In the genomic region with DNA sequence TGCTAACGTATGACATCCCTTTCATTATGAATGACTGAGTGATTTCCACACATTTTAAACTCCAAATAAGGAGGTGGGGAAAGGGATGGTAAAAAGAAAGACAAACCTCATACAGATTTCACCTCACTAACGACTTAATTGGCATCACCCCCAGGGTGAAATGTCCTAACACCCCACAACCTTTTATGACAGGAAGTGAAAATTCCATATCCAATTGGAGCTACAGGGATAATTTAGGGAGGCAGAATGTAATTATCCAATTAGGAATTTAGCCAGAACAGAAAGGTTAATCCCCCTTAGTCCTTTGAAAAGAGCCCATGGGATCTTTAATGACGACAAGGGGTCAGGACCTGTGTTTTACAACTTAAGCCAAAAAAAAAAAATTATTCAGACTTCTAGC, we compare ENCODE assay signal across 10 mouse cellular contexts.
DNase-seq lines count a peak whose midpoint lies in the region; ATAC-seq and TF ChIP-seq lines count a peak whose summit lies in the region.
"Had no signal": no experiment of that assay in that cellular context is flagged by ENCODE, and none has a peak within 500 bp of the region (broad histone marks: within the 10 kb centered on the region; RNA-seq: fewer than 3 reads in every experiment).

No protein-coding gene starts in this region.

- no peak overlapping the region for H3K9ac ChIP-seq in hindbrain, embryonic 15.5 days
- no peak overlapping the region for H3K9ac ChIP-seq in hindbrain, embryonic 12.5 days
- no peak overlapping the region for H3K9ac ChIP-seq in embryonic facial prominence, embryonic 13.5 days
- H3K9ac ChIP-seq in forebrain, postnatal 0 days, result no peak overlapping the region
- no peak overlapping the region for H3K9ac ChIP-seq in midbrain, embryonic 13.5 days (replicated peaks)

- no peaks in the 10 kb centered on the region for H3K36me3 ChIP-seq in hindbrain, embryonic 15.5 days
- no peaks in the 10 kb centered on the region for H3K36me3 ChIP-seq in hindbrain, embryonic 12.5 days
- no peaks in the 10 kb centered on the region for H3K36me3 ChIP-seq in embryonic facial prominence, embryonic 13.5 days
- no peaks in the 10 kb centered on the region for H3K36me3 ChIP-seq in forebrain, postnatal 0 days (ENCODE audit: insufficient read depth)
- H3K36me3 ChIP-seq in midbrain, embryonic 13.5 days, result no peaks in the 10 kb centered on the region

- 0 out of 2 replicates have a peak overlapping the region, but pooled peaks have one; percentile 10 for H3K27ac ChIP-seq in hindbrain, embryonic 15.5 days (replicated peaks)
- H3K27ac ChIP-seq in hindbrain, embryonic 12.5 days, result no peak overlapping the region
- H3K27ac ChIP-seq in embryonic facial prominence, embryonic 13.5 days, result no peak overlapping the region
- H3K27ac ChIP-seq in forebrain, postnatal 0 days (ENCODE audit: low read depth, low read length), result peak overlapping the region; percentile 29; the same call in 1 of the 2 replicates
- peak overlapping the region; percentile 60; the same call in 1 of the 2 replicates for H3K27ac ChIP-seq in midbrain, embryonic 13.5 days

- peaks cover 4% of the 10 kb centered on the region; the same call in 1 of the 2 replicates for H3K4me1 ChIP-seq in hindbrain, embryonic 15.5 days (replicated peaks)
- 0 out of 2 replicates have a peak, but pooled peaks cover 8% of the 10 kb centered on the region for H3K4me1 ChIP-seq in hindbrain, embryonic 12.5 days
- H3K4me1 ChIP-seq in embryonic facial prominence, embryonic 13.5 days, result peaks cover 15% of the 10 kb centered on the region
- H3K4me1 ChIP-seq in forebrain, postnatal 0 days (ENCODE audit: insufficient read depth), result 0 out of 2 replicates have a peak, but pooled peaks cover 15% of the 10 kb centered on the region
- peaks cover 18% of the 10 kb centered on the region for H3K4me1 ChIP-seq in midbrain, embryonic 13.5 days (replicated peaks)
- H3K4me1 ChIP-seq: megakaryocyte, embryonic 14.5 days had no signal

- H3K4me2 ChIP-seq in hindbrain, embryonic 15.5 days, result peak overlapping the region; percentile 21
- H3K4me2 ChIP-seq in hindbrain, embryonic 12.5 days (replicated peaks), result no peak overlapping the region
- peak overlapping the region; percentile 41 for H3K4me2 ChIP-seq in embryonic facial prominence, embryonic 13.5 days
- H3K4me2 ChIP-seq in forebrain, postnatal 0 days (ENCODE audit: low read depth), result peak overlapping the region; percentile 30
- H3K4me2 ChIP-seq in midbrain, embryonic 13.5 days (replicated peaks), result peak overlapping the region; percentile 32

- H3K27me3 ChIP-seq in hindbrain, embryonic 15.5 days, result no peaks in the 10 kb centered on the region
- no peaks in the 10 kb centered on the region for H3K27me3 ChIP-seq in hindbrain, embryonic 12.5 days
- H3K27me3 ChIP-seq in embryonic facial prominence, embryonic 13.5 days, result no peaks in the 10 kb centered on the region
- H3K27me3 ChIP-seq in forebrain, postnatal 0 days (ENCODE audit: insufficient read depth, low read length), result no peaks in the 10 kb centered on the region
- H3K27me3 ChIP-seq in midbrain, embryonic 13.5 days, result no peaks in the 10 kb centered on the region
- H3K27me3 ChIP-seq: CH12.LX; megakaryocyte, embryonic 14.5 days had no signal

- ATAC-seq in hindbrain, embryonic 15.5 days (ENCODE audit: low FRiP score, low read depth), result no peak
- no peak for ATAC-seq in hindbrain, embryonic 12.5 days (ENCODE audit: low FRiP score)
- ATAC-seq in embryonic facial prominence, embryonic 13.5 days (ENCODE audit: insufficient number of reproducible peaks, insufficient read depth, low FRiP score, low TSS enrichment, low read depth), result no peak
- ATAC-seq in forebrain, postnatal 0 days, result no peak
- no peak for ATAC-seq in midbrain, embryonic 13.5 days

- no peak for TF ChIP-seq CTCF in forebrain, postnatal 0 days (IDR thresholded peaks at IDR 0.05; ENCODE audit: low read depth)

- 25% methylated on average over 3 of the region's 3 CpGs for WGBS in hindbrain, embryonic 15.5 days
- WGBS in hindbrain, embryonic 12.5 days, result 41% methylated on average over 3 of the region's 3 CpGs
- WGBS in embryonic facial prominence, embryonic 13.5 days, result 12% methylated on average over 3 of the region's 3 CpGs
- WGBS in forebrain, postnatal 0 days, result 10% methylated on average over 3 of the region's 3 CpGs
- 19% methylated on average over 3 of the region's 3 CpGs for WGBS in midbrain, embryonic 13.5 days

- peak; percentile 28 for DNase-seq in forebrain, postnatal 0 days
- DNase-seq in layer of hippocampus, postnatal 10 days (ENCODE audit: low spot score in 2 of 2), result no peak
- DNase-seq in frontal cortex, adult 2 months (ENCODE audit: extremely low spot score in 1 of 2, low spot score in 1 of 2), result no peak
- DNase-seq in layer of hippocampus, postnatal 14 days (ENCODE audit: low spot score in 2 of 2), result no peak

- H3K4me3 ChIP-seq in hindbrain, embryonic 15.5 days, result no peak overlapping the region
- H3K4me3 ChIP-seq in hindbrain, embryonic 12.5 days, result no peak overlapping the region
- no peak overlapping the region for H3K4me3 ChIP-seq in embryonic facial prominence, embryonic 13.5 days
- 0 out of 2 replicates have a peak overlapping the region, but pooled peaks have one; percentile 11 for H3K4me3 ChIP-seq in forebrain, postnatal 0 days (ENCODE audit: low read depth, low read length)
- H3K4me3 ChIP-seq in midbrain, embryonic 13.5 days (replicated peaks), result no peak overlapping the region
- H3K4me3 ChIP-seq: megakaryocyte, embryonic 14.5 days had no signal

- H3K9me3 ChIP-seq in hindbrain, embryonic 15.5 days, result no peaks in the 10 kb centered on the region
- no peaks in the 10 kb centered on the region for H3K9me3 ChIP-seq in hindbrain, embryonic 12.5 days (replicated peaks)
- no peaks in the 10 kb centered on the region for H3K9me3 ChIP-seq in embryonic facial prominence, embryonic 13.5 days
- H3K9me3 ChIP-seq in forebrain, postnatal 0 days (ENCODE audit: low read length), result no peaks in the 10 kb centered on the region
- no peaks in the 10 kb centered on the region for H3K9me3 ChIP-seq in midbrain, embryonic 13.5 days

Comparison
In these comparisons a context has a peak if more than half of its experiments do, and no peak if none do; other contexts are left out.
1. H3K27ac ChIP-seq: peak in hindbrain, embryonic 15.5 days (single experiment), forebrain, postnatal 0 days (single experiment) and midbrain, embryonic 13.5 days (single experiment); none in hindbrain, embryonic 12.5 days (single experiment) and embryonic facial prominence, embryonic 13.5 days (single experiment).